Mouse (Mus musculus) heart, adult 2 months (tissue): ENCODE measurements at regions not wholly inside any gene's neighbourhood (a gene's known extent, or its start where the extent isn't known, plus 50 kb on each side); places are given as distances from the start of the nearest gene placed in this dataset.

ENCODE experiments used
- DNase-seq, 2 experiments: peaks; one replicate each; pipeline ENCODE4 v3.0.0; 2021
- H3K27ac ChIP-seq: fragments of 200-600 bp; 2 replicates; pipeline ENCODE4 v1.8.1; 2022
- H3K27me3 ChIP-seq: fragments of 200-500 bp; 2 replicates; pipeline ENCODE4 v1.6.1; 2012; ENCODE audit warnings: mild to moderate bottlenecking, low read length, inconsistent platforms, mixed read lengths; ENCODE audit not compliant: control insufficient read depth, insufficient read depth
- H3K36me3 ChIP-seq: fragments of 200-500 bp; 2 replicates; pipeline ENCODE4 v1.6.1; 2012; ENCODE audit warnings: low read length, inconsistent platforms; ENCODE audit not compliant: control insufficient read depth, insufficient read depth
- H3K4me1 ChIP-seq: fragments of 200-500 bp; 2 replicates; pipeline ENCODE4 v1.6.1; 2011; ENCODE audit warnings: low read length; ENCODE audit not compliant: control insufficient read depth, insufficient read depth
- H3K4me3 ChIP-seq: fragments of 200-600 bp; 2 replicates; pipeline ENCODE4 v1.8.1; 2022
- H3K79me2 ChIP-seq: fragments of 200-500 bp; replicated peaks from 2 replicates; pipeline ENCODE4 v1.6.1; 2012; ENCODE audit warnings: mild to moderate bottlenecking, inconsistent platforms, low read length, moderate library complexity, mixed read lengths; ENCODE audit not compliant: control insufficient read depth, insufficient read depth
- H3K9ac ChIP-seq: fragments of 200-500 bp; 2 replicates; pipeline ENCODE4 v1.6.1; 2012; ENCODE audit warnings: low read depth, mild to moderate bottlenecking, control low read depth, inconsistent platforms, low read length, mixed read lengths
- CTCF ChIP-seq: fragments of 200-600 bp; IDR thresholded peaks from 2 replicates; pipeline ENCODE4 v1.8.1; 2022; ENCODE audit warnings: antibody characterized with exemption, mild to moderate bottlenecking, moderate library complexity
- EP300 ChIP-seq: fragments of 200-500 bp; IDR thresholded peaks from 2 replicates; pipeline ENCODE4 v1.6.1; 2011; ENCODE audit warnings: low read depth, low read length, control low read depth; ENCODE audit not compliant: insufficient read depth
- POLR2A ChIP-seq: fragments of 200-500 bp; IDR thresholded peaks from 2 replicates; pipeline ENCODE4 v1.6.1; 2011; ENCODE audit warnings: mild to moderate bottlenecking, low read depth, low read length, control low read depth; ENCODE audit not compliant: insufficient read depth
- WGBS: fragments of 180-500 bp; shearing (Covaris S2); methylation state at CpG from one replicate; pipeline ENCODE4 v1.1.7; 2018; 5-methylcytosine and 5-hydroxymethylcytosine counted together
- intact Hi-C: fragments of 180-260 bp; cut with DNase I; formaldehyde crosslinking; loops from one replicate; pipeline ENCODE4 v1.15.1; 2025

- no peak overlapping the region for H3K9ac ChIP-seq
- H3K27ac ChIP-seq, result no peak overlapping the region
- WGBS, result 88% methylated on average over 1 of the region's 1 CpGs
- no peaks in the 10 kb centered on the region for H3K79me2 ChIP-seq
- H3K4me1 ChIP-seq, result no peaks in the 10 kb centered on the region
- DNase-seq, result no peak
- no peaks in the 10 kb centered on the region for H3K27me3 ChIP-seq
- TF ChIP-seq CTCF, result no peak
- TF ChIP-seq POLR2A, result no peak
- no peak for TF ChIP-seq EP300
- intact Hi-C loops, result no loop called here
- no peak overlapping the region for H3K4me3 ChIP-seq
- H3K36me3 ChIP-seq, result no peaks in the 10 kb centered on the region
Measured at GRCm38 (mm10) chr9:27663230-27663629, 127.3 kb upstream of the Opcml start.

- H3K79me2 ChIP-seq, result no peaks in the 10 kb centered on the region
- 78% methylated on average over 2 of the region's 2 CpGs for WGBS
- no peak overlapping the region for H3K27ac ChIP-seq
- no peak overlapping the region for H3K9ac ChIP-seq
- no peaks in the 10 kb centered on the region for H3K4me1 ChIP-seq
- intact Hi-C loops, result no loop called here
- no peak overlapping the region for H3K4me3 ChIP-seq
- no peaks in the 10 kb centered on the region for H3K36me3 ChIP-seq
- DNase-seq, result no peak
- no peak for TF ChIP-seq EP300
- no peak for TF ChIP-seq POLR2A
- TF ChIP-seq CTCF, result no peak
- H3K27me3 ChIP-seq, result no peaks in the 10 kb centered on the region
Measured at GRCm38 (mm10) chr9:27665659-27666058, 124.9 kb upstream of the Opcml start.

- H3K36me3 ChIP-seq, result no peaks in the 10 kb centered on the region
- no peaks in the 10 kb centered on the region for H3K4me1 ChIP-seq
- H3K27ac ChIP-seq, result no peak overlapping the region
- 80% methylated on average over 6 of the region's 6 CpGs for WGBS
- H3K4me3 ChIP-seq, result no peak overlapping the region
- H3K9ac ChIP-seq, result no peak overlapping the region
- no peak for TF ChIP-seq EP300
- H3K27me3 ChIP-seq, result no peaks in the 10 kb centered on the region
- no peaks in the 10 kb centered on the region for H3K79me2 ChIP-seq
- no peak for DNase-seq
- intact Hi-C loops, result no loop called here
Measured at GRCm38 (mm10) chr9:27670032-27670740, 120.4 kb upstream of the Opcml start.

- DNase-seq, result no peak
- no peaks in the 10 kb centered on the region for H3K4me1 ChIP-seq
- H3K36me3 ChIP-seq, result no peaks in the 10 kb centered on the region
- intact Hi-C loops, result no loop called here
- H3K9ac ChIP-seq, result no peak overlapping the region
- H3K4me3 ChIP-seq, result no peak overlapping the region
- no peaks in the 10 kb centered on the region for H3K79me2 ChIP-seq
- H3K27me3 ChIP-seq, result no peaks in the 10 kb centered on the region
- no peak overlapping the region for H3K27ac ChIP-seq
- TF ChIP-seq EP300 (no peak), CTCF (no peak), POLR2A (no peak)
Measured at GRCm38 (mm10) chr9:27685325-27685724, 105.2 kb upstream of the Opcml start.

GRCm38 (mm10) chr9:27691616-27692015, 99.0 kb upstream of the Opcml start:
- WGBS, result 61% methylated on average over 4 of the region's 4 CpGs
- Histone ChIP-seq H3K79me2 (no peaks in the 10 kb centered on the region), H3K27ac (no peak overlapping the region)

GRCm38 (mm10) chr9:27692751-27693150, 97.8 kb upstream of the Opcml start:
- no peak for DNase-seq

More at GRCm38 (mm10) chr9:27691616-27692015, 99.0 kb upstream of the Opcml start:
- Histone ChIP-seq H3K9ac (no peak overlapping the region), H3K27me3 (no peaks in the 10 kb centered on the region), H3K36me3 (no peaks in the 10 kb centered on the region), H3K4me3 (no peak overlapping the region), H3K4me1 (no peaks in the 10 kb centered on the region; the same call in 1 of the 2 replicates)
- no peak for DNase-seq
- TF ChIP-seq CTCF (no peak), EP300 (no peak), POLR2A (no peak)
- intact Hi-C loops, result no loop called here

More at GRCm38 (mm10) chr9:27692751-27693150, 97.8 kb upstream of the Opcml start:
- Histone ChIP-seq H3K9ac (no peak overlapping the region), H3K79me2 (no peaks in the 10 kb centered on the region), H3K4me1 (no peaks in the 10 kb centered on the region; the same call in 1 of the 2 replicates), H3K27ac (no peak overlapping the region), H3K4me3 (no peak overlapping the region), H3K36me3 (no peaks in the 10 kb centered on the region), H3K27me3 (no peaks in the 10 kb centered on the region)
- intact Hi-C loops, result no loop called here
- 69% methylated on average over 3 of the region's 3 CpGs for WGBS
- no peak for TF ChIP-seq POLR2A
- TF ChIP-seq EP300, result no peak
- no peak for TF ChIP-seq CTCF
